Mouse (Mus musculus) heart, postnatal 25 days (tissue): ENCODE measurements around the gene Men1. TPM values are rescaled to one million over a fixed set of nuclear protein-coding genes. Genes with fewer than 3 reads are reported as not detected.

Experiments
- DNase-seq: peaks from one replicate; pipeline ENCODE4 v3.0.0; 2022; ENCODE audit warnings: low spot score
- intact Hi-C: fragments of 180-260 bp; cut with DNase I; formaldehyde crosslinking; loops from one replicate; pipeline ENCODE4 v1.15.1; 2025
- microRNA-seq: library from miRNA; unstranded; fragments of <30 nt; microRNA quantifications from one replicate; pipeline ENCODE4 v1.2.0, GENCODE M21; 2022
- total RNA-seq, 2 experiments: library from RNA; stranded (reverse); gene quantifications; 2 replicates each; pipeline ENCODE4 v1.2.3; 2021

Gene Men1
- total RNA-seq, 2 experiments from 2014 or later = 12.4 to 14.5 TPM

GRCm38 (mm10) chr19:6382323-6382924 is 47.6 kb downstream of the Men1 start:
- intact Hi-C loops = no loop called here
- no peak for DNase-seq

DNA sequence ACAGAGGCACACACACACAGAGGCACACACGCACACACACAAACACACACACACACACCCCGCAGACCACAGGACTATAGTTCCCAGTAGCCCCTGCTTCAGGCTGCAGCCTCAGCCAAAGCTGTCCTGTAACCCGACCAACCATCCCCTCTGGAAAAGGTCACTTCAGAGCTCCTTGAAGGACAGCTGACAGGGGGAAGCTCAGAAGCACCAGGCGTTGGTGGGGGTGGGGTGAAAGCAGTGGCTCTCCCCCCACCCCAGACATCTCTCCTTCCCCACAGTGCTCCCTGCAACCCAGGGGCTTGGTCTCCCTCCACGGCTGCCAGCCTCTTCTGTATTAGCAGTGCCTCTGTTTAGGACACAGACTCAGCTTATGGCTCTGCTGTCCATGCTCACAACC is 48.7 kb downstream of the Men1 start:
- DNase-seq = no peak

DNA sequence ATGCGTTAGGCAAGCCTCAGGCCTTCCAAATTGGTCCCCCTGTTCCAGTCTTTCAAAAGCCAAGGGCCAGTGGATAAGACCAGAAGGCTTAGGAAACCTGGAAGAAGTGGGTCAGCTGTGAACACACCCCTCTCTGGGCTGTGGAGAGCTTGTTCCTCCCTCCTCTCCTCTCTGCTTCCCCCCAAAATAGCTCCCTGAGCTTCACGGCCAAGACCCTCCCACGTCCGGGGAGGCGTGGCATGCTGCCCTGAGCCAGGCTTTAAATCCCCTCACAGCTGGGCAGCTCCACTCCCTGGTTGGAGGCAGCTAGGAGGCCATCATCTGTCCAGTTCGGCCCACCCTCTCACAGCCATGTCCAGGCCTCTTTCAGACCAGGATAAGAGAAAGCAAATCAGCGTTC is 49.3 kb downstream of the Men1 start, which contains the start of gene Pygm:
Pygm (plus strand) TSS at position 272 of the 400 bp plus-strand sequence.
- intact Hi-C loops = no loop called here
- peak; percentile 86 for DNase-seq

More for the DNA sequence above, 48.7 kb downstream of the Men1 start:
- intact Hi-C loops = no loop called here

DNA sequence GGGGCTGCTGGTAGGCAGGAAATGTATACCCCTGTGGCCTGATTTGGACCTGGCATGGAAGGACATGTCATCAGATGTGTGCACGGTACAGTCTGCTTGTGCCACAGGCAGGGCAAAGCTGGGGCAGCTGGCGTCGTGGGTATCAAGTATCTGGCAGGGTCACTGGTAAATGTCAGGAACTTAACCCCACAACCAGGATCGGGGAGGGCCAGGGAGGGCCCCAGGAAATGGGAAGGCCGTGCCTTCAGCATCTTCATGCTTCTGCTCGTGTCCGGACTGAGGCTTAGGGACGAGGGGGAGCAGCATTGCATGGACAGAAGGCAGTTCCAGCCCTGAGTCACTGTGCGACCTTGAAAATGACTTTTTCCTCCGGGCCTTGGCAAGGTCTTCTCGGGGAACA is 50.2 kb downstream of the Men1 start:
- no peak for DNase-seq
- intact Hi-C loops = no loop called here

DNA sequence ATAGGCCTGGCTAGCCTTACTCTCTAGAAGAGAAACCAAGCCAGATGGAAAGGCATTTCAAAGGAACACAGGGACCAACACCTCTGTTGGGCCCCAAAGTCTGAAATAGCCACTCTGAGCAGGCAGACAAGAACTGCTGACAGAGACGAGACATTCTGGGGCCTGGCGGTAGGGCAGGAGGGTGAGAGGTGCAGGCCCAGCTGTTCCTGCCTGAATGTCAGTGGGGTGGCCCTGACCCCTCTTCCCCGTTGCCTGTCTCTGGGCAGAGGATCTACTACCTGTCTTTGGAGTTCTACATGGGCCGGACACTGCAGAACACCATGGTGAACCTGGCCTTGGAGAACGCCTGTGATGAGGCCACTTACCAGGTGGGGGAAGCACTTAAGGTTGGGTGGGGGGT is 50.6 kb downstream of the Men1 start:
- intact Hi-C loops = no loop called here
- no peak for DNase-seq

- intact Hi-C loops = no loop called here
- no peak for DNase-seq
Measured at GRCm38 (mm10) chr19:6385821-6386220, 51.0 kb downstream of the Men1 start.

GRCm38 (mm10) chr19:6386234-6386633 is 51.5 kb downstream of the Men1 start:
- intact Hi-C loops = no loop called here
- no peak for DNase-seq

DNA sequence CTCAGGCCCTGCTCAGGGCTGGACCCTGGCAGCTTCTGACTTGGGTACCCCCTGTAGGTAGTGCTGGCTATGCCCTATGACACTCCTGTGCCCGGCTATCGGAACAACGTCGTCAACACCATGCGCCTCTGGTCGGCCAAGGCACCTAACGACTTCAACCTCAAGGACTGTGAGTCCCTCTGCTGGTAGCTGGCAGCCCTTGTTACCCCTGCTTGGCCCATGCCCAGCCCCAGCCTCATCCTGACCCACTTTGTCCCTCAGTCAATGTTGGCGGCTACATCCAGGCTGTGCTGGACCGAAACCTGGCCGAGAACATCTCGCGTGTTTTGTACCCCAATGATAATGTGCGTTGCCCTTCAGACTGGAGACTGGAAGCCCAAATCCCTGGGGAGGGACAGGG is 53.2 kb downstream of the Men1 start:
- DNase-seq = no peak
- intact Hi-C loops = no loop called here

- intact Hi-C loops = no loop called here
- DNase-seq = no peak
Measured at GRCm38 (mm10) chr19:6389803-6390202, 55.0 kb downstream of the Men1 start.

DNA sequence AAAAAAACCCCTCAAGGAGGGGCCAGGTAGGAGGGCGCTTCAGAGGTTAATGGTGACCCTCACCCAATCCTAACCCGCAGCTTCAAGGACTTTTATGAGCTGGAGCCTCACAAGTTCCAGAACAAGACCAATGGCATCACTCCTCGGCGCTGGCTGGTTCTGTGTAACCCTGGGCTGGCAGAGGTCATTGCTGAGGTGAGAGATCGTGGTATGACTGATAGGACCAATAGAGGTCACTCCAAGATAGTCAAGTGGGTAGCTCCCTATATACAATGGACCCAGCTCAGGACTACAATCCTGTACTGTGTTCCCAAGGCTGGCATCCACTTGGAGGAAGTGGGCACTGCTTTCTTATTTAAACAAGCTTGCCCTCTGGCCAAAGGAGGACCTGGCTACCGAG is 55.5 kb downstream of the Men1 start:
- intact Hi-C loops = no loop called here
- DNase-seq = no peak

Small RNAs within 50 kb of the gene (microRNA-seq; reads per million reads assigned to microRNA genes)
- 1.1 reads per million for gene Mir6989

Other genes starting within 250 kb of the Men1 start
- under 1 TPM; 0.21 to 0.42 TPM for gene Cdca5, start 250.0 kb upstream of the Men1 start, total RNA-seq
- gene AC131692.1, start 240.6 kb upstream of the Men1 start, total RNA-seq = not detected
- gene Naaladl1, start 229.2 kb upstream of the Men1 start, total RNA-seq = not detected
- gene Sac3d1, start 216.3 kb upstream of the Men1 start, total RNA-seq = 1 to 10 TPM; 7.9 to 8.5 TPM
- gene Snx15, start 206.7 kb upstream of the Men1 start, total RNA-seq = 10 to 100 TPM; 13.7 to 15.1 TPM
- gene Batf2, start 194.0 kb upstream of the Men1 start, total RNA-seq = under 1 TPM; 0.78 to 0.87 TPM
- 10 to 100 TPM; 54.4 to 58.4 TPM for gene Arl2, start 193.4 kb upstream of the Men1 start, total RNA-seq
- gene Majin, start 150.6 kb upstream of the Men1 start, total RNA-seq = not detected
- gene Gpha2, start 108.6 kb upstream of the Men1 start, total RNA-seq = not detected
- gene Ppp2r5b, start 99.1 kb upstream of the Men1 start, total RNA-seq = 10 to 100 TPM; 33.6 to 38.0 TPM
- gene Atg2a, start 93.3 kb upstream of the Men1 start, total RNA-seq = 10 to 100 TPM; 22.0 to 22.2 TPM
- 100 to 1,000 TPM; 119 to 139 TPM for gene Ehd1, start 58.3 kb upstream of the Men1 start, total RNA-seq
- 10 to 100 TPM in 1 of 2 experiments, 1 to 10 TPM in 1; 9.4 to 12.0 TPM for gene Cdc42bpg, start 28.5 kb upstream of the Men1 start, total RNA-seq
- gene Map4k2, start 6.2 kb downstream of the Men1 start, total RNA-seq = 10 to 100 TPM; 42.6 to 44.3 TPM
- gene Sf1, start 28.7 kb downstream of the Men1 start, total RNA-seq = 10 to 100 TPM; 76.1 to 88.8 TPM
- 1,000 to 10,000 TPM; 1,128 to 1,145 TPM for gene Pygm, start 49.4 kb downstream of the Men1 start, total RNA-seq
- 10 to 100 TPM; 43.2 to 55.2 TPM for gene Rasgrp2, start 64.4 kb downstream of the Men1 start, total RNA-seq
- gene Nrxn2, start 83.8 kb downstream of the Men1 start, total RNA-seq = 1 to 10 TPM; 3.4 to 4.4 TPM
- gene Slc22a12, start 208.1 kb downstream of the Men1 start, total RNA-seq = not detected